Mouse (Mus musculus) mouse trophoblast stem cell (cell line): ENCODE results near the gene Gjb1.
"Not testable (repeated sequence)": the region's sequence is repeated elsewhere in the genome, so short reads cannot be mapped to it uniquely, and the experiment has no call there.

ENCODE experiments used
- in situ Hi-C, 2 experiments: fragments of 300-500 bp; cut with MseI, MboI; formaldehyde crosslinking; loops; 2 replicates in 1 of 2; 3 replicates in 1 of 2; pipeline ENCODE4 v1.15.1; 2025

Gjb1 gene

DNA sequence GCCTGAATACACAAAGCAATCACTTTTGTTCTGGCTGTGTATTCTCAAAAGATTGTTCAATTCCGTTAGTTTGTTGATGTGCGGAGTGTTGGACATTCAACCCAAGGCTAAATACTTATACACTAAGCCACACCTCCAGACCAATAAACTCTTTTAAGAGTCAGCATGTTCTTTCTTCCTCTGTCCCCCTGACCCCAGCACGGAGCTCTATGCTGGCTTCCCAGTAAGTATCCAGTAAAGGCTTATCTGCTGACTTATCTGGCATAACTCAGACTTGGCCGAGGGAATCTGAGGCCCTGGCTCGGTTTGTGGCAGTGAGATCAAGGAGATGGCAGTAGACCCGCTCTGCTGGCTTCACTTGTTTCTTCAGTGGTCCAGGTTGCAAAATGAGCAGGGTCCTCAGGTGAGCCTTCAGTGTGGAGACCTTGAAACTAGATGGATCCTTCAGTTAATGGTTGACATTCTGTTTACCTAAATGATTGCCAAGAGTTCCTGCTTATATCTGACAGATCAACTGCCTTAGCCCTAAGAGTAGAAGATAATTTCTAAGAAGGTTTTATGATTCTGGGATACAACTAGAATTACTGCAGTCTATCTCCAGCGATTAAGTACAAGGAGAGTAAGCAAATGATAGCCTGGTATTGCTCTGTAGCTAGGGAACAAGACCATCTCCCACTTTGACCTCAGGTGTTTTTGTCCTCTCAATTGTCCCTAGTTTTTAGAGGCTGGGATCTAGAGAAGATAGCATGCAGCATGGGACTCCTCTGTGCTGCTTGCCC is at the start of gene Gjb1:
Gene Gjb1 (plus strand): TSS at position 189 of the 779 bp plus-strand sequence.
- in situ Hi-C loops: no loop called here

DNA sequence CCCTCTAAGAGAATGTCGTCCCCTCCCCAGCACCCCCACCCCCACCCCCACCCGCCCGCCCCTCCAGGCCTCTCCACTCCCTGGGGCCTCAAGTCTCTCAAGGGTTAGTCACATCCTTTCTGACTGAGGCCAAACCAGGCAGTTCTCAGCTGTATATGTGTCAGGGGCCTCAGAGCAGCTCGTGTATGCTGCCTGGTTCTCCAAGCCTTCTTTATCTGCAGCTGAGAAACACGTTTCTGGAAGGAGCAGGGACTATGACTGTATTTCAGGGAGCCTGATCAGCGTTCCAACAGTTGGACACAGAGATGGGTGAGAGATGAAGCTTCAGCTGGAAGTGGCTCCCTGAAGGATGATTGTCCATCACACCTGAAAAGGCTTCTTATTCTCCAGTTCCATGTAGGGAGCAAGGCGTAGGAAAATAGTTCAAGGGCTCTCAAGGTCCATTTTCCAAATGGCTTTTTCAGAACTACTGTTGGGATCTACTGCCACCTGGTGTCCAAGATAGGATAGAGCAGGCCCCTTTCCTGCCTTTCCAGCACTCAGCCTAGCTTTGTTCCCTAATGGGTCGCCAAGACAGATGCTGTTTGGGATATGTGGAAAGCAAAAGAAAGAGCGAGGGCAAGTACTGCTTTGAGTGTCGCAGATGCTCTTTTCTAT is 46.7 kb upstream of the Gjb1 start:
- in situ Hi-C loops: loop anchor here (5.0 kb wide), 2 partner anchors 197 to 202 kb away; no protein-coding TSS in a partner anchor

DNA sequence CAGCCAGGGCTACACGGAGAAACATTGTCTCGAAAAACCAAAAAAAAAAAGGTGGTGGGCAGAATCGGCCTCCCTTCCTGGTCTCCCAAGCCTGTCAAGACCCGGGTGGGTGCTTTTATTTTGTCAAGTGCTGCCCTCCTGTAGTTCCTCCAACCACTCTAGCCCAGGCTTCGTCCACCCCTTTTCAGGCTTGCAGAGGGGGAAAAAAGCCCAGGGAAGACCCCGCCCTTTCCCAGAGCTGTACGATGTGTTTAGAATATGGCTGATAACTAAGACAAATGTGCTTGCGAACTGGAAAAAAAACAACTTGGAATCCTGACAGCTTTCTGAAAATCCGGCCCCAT is 44.2 kb upstream of the Gjb1 start:
- in situ Hi-C loops: loop anchor here (5.0 kb wide), 2 partner anchors 200 to 205 kb away; no protein-coding TSS in a partner anchor

- in situ Hi-C loops: loop anchor here (5.0 kb wide), 2 partner anchors 200 to 205 kb away; no protein-coding TSS in a partner anchor
These were observed 43.6 kb upstream of the Gjb1 start for GRCm38 (mm10) chrX:101332375-101333211.

DNA sequence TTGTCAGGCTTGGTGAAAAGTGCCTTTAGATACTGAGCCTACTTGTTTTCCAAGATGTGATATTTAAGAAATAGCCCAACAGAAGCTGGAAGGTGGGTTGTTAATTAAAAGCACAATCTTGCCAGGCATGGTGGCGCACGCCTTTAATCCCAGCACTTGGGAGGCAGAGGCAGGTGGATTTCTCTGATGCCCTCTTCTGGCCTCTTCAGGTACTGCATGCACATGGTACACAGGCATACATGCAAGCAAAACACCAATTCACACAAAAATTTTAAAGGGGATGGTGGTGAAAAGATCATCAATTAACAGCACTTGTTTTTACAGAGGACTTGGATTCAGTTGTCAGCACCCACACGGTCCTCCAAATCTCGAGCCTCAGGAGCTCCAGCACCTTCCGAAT is 41.6 kb upstream of the Gjb1 start:
- in situ Hi-C loops: loop anchor here (5.0 kb wide), 2 partner anchors 202 to 207 kb away; no protein-coding TSS in a partner anchor

DNA sequence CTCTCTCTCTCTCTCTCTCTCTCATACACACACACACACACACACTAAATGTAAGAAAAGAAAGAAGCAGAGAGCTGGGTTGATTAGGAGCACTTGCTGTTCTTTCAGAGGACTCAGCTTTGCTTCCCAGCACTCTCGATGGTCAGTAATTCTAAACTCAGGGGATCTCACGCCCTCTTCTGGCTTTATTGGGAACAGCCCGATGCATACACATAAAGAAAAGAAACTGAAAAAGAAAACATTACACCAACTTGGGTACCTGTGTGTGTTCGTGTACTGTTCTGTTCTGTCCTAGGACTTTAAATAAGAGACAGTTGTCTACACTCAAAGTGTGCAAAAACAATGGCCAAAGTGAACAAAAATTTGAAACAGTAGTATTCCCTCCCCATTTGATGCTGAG is 37.5 kb upstream of the Gjb1 start:
- in situ Hi-C loops: no loop called here

- in situ Hi-C loops: not testable (repeated sequence)
These were observed 33.3 kb upstream of the Gjb1 start for GRCm38 (mm10) chrX:101342837-101343236.

GRCm38 (mm10) chrX:101345456-101345855 is 30.7 kb upstream of the Gjb1 start:
- in situ Hi-C loops: no loop called here

DNA sequence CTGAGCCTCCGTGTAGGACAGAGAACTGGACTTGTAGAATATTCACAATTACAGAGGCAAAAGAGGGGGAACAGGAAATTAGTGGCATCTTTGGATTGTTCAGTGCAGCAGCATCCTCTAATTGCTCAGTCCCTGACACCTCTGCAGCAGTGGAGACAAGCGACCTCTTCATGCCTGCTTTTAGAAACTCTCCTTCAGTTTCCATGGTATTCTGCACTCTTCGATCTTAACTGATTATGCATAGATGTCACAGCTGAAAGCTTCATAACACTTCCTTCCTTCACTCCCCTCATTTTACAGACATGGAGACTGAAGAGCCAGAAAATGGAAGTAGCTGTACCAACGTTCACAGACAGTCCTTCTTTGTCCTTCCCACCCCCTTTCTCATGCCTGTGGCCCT is 29.7 kb upstream of the Gjb1 start:
- in situ Hi-C loops: no loop called here

- in situ Hi-C loops: no loop called here
These were observed 25.0 kb upstream of the Gjb1 start for GRCm38 (mm10) chrX:101351188-101351587.

DNA sequence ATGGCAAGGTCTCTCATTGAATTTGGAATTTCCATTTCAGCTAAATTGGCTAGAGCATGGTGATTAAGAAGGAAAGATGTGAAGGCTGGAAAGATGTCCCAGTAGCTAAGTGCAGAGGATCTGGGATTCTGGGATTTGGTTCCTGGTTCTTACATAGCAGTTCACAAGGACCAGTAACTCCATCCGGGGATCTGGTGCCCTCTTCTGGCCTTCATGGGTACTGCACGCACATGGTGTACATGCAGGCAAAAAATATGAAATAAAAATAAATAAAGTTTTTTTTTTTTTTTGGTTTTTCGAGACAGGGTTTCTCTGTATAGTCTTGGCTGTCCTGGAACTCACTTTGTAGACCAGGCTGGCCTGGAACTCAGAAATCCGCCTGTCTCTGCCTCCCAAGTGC is 17.3 kb upstream of the Gjb1 start:
- in situ Hi-C loops: not testable (repeated sequence)

DNA sequence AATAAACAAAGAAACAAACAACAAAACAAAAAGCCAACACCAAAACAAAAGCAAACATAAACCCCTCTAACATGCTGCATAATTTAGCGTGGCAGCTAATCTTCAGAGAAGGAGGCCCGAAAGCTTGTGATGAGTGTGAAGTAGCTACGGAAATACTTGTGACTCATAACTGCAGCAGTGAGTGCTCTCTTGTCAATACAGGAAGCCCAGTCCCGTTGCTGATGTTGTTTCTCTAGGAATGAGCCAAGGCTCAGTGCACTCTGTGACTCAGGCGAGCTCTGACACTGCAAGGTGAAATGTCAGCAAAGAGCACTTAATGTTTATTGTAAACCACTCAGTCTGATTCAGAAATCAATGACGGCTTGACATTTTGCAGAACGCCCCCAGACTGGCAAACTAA is 7.2 kb upstream of the Gjb1 start:
- in situ Hi-C loops: no loop called here

DNA sequence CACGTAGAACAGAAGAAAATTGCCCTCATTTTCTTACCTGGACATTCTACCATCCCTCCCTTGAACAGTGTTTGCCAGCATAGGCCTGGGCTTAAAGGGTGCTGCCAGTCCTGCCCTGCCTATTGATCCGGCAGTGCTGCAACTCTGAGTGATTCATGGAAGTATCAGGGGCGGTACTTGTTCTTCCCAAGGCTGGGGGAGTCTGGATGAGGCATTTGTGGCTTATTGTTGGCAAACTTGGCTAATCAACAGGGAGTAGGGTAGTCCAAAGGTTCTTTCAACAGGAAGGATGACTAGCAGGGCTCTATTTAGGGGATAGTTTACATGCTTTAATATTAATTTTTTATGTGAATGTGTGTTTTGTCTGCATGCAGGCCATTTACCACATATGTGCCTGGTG is 5.6 kb upstream of the Gjb1 start:
- in situ Hi-C loops: no loop called here

DNA sequence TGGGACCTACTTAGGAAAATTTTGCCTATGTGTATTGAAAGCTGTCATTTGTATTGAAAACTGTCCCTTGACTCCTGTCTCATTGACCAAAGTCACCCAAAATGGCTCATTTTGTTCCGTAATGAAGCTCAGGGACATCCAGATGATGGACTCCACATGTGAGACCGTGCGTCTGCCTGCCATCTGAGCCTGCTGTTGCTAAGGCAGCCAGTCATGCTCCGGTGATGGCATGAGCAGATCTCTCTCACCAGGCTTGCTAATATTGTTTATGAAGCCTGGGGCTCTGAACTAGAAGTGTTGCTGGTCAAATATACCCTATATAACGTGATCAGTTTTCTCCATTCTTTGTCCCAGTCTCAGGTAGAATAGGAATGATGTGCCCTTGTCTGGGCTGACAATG is 3.2 kb upstream of the Gjb1 start:
- in situ Hi-C loops: no loop called here

DNA sequence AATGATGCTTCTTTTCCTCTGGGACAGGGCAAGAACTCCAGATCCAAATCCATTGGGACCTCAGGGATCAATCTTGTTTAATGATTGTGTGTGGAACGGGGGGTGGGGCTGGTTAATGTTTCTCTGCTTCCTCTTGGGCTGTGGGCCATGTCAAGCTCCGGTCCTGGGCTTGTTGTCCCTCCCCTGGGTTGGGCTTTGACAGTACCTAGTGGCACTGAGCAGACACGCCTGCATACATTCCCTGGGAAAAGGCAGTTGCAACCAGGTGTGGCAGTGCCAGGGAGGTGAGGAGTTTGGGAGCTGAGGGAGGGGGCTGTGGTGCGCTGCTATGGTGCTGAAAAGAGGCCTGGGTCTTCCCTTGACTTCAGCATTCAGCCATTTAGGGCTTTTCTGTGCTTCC is 898 bp downstream of the Gjb1 start:
- in situ Hi-C loops: no loop called here

GRCm38 (mm10) chrX:101379744-101380143 is 3.6 kb downstream of the Gjb1 start:
- in situ Hi-C loops: no loop called here

DNA sequence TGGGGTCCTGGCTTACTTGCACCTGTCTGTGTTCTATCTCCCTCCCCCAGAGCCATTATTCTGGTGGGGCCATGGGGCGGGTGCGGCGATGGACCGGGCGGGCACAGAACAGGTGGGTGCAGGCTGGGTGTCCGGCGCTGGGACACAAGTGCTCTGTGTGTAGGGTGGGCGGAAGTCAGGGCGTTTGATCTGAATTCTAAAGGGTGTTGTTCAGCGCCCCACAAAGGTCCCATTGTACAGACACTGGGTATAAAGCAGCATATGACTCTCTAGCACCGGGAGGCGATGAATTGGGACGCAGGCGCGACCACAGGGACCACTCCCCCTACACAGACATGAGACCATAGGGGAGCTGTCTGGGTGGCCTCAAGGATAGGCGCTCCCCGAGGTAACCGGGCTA is 7.3 kb downstream of the Gjb1 start:
- in situ Hi-C loops: no loop called here

DNA sequence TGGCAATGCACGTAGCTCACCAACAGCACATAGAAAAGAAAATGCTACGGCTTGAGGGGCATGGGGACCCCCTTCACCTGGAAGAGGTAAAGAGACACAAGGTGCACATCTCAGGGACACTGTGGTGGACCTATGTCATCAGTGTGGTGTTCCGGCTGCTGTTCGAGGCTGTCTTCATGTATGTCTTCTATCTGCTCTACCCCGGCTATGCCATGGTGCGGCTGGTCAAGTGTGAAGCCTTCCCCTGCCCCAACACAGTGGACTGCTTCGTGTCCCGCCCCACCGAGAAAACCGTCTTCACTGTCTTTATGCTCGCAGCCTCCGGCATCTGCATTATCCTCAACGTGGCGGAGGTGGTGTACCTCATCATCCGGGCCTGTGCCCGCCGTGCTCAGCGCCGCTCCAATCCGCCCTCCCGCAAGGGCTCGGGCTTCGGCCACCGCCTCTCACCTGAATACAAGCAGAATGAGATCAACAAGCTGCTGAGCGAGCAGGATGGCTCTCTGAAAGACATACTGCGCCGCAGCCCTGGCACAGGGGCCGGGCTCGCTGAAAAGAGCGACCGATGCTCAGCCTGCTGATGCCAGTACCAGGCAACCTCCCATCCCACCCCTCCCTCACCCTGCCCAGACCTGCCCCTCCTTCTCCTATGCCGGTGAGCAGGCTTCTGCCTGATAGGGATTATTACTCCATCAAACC is 8.4 kb downstream of the Gjb1 start:
- in situ Hi-C loops: no loop called here

DNA sequence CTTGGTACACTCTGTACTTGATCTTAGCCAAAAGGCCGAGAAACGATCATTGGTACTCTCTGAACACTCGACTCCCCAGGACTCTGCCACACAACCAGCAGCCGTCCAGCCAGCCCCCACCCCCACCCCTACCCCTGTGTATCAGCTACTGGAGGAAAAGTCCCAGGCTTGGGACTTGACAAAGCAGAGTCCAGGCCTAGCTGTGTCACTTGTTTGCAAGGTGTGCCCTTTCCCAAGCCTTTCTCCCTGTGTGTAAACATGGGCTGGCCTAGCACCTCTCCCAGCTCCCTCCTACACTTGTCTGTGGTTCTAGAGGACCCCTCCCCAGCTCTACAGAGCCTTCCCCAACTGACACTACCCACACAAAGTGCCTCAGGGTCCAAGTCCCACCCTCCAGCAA is 10.0 kb downstream of the Gjb1 start:
- in situ Hi-C loops: no loop called here

- in situ Hi-C loops: no loop called here
These were observed 12.8 kb downstream of the Gjb1 start for GRCm38 (mm10) chrX:101388866-101389537.

DNA sequence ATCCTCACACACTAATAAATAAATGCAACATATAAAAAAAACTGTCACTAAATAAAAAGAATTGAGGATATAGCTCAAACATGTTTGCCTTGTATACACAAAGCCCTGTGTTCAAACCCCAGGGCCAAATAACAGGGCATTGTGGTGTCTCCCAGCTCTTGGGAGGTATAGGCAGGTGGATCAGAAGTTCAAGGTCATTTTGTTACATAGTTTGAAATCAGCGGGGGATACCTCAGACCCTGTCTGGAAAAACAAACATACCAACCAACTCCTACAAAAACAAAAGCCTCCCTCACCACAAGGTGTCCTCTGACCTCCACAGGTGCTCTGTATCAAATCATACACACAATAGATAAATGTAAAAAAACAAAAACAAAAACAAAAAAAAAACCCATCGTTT is 18.2 kb downstream of the Gjb1 start:
- in situ Hi-C loops: no loop called here
